Comparison of ENCODE assay signal across 12 mouse cellular contexts in genomic region chr1:166160111-166160510, GRCm38 (mm10). TPM values are rescaled to one million over a fixed set of nuclear protein-coding genes. Genes with fewer than 3 reads are reported as not detected.
DNase-seq lines count a peak whose midpoint lies in the region; ATAC-seq lines count a peak whose summit lies in the region.
"Had no signal": no experiment of that assay in that cellular context is flagged by ENCODE, and none has a peak within 500 bp of the region (broad histone marks: within the 10 kb centered on the region; RNA-seq: fewer than 3 reads in every experiment).

No protein-coding gene starts in this region.

- no peak overlapping the region for H3K9ac ChIP-seq in heart, embryonic 13.5 days
- no peak overlapping the region for H3K9ac ChIP-seq in forebrain, embryonic 16.5 days (replicated peaks; ENCODE audit: low read depth, low read length)
- H3K9ac ChIP-seq in midbrain, embryonic 14.5 days (replicated peaks; ENCODE audit: low read length) = no peak overlapping the region
- H3K9ac ChIP-seq: liver, embryonic 15.5 days had no signal

- H3K27ac ChIP-seq in heart, embryonic 13.5 days (replicated peaks) = no peak overlapping the region
- no peak overlapping the region for H3K27ac ChIP-seq in forebrain, embryonic 16.5 days (ENCODE audit: low read length)
- no peak overlapping the region for H3K27ac ChIP-seq in midbrain, embryonic 14.5 days (replicated peaks; ENCODE audit: low read depth, low read length)
- H3K27ac ChIP-seq: liver, embryonic 15.5 days had no signal

- peaks cover 59% of the 10 kb centered on the region for H3K27me3 ChIP-seq in heart, embryonic 13.5 days (replicated peaks)
- peaks cover 3% of the 10 kb centered on the region; the same call in 1 of the 2 replicates for H3K27me3 ChIP-seq in forebrain, embryonic 16.5 days (replicated peaks; ENCODE audit: control insufficient read depth, insufficient read depth, low read length)
- H3K27me3 ChIP-seq in midbrain, embryonic 14.5 days (ENCODE audit: control insufficient read depth, insufficient read depth, low read length) = peaks cover 8% of the 10 kb centered on the region; the same call in 1 of the 2 replicates

- no peak overlapping the region for H3K4me3 ChIP-seq in heart, embryonic 13.5 days
- H3K4me3 ChIP-seq in forebrain, embryonic 16.5 days (replicated peaks; ENCODE audit: low read length) = no peak overlapping the region; the same call in 1 of the 2 replicates
- H3K4me3 ChIP-seq in midbrain, embryonic 14.5 days (replicated peaks; ENCODE audit: low read depth, low read length) = no peak overlapping the region
- H3K4me3 ChIP-seq: liver, embryonic 15.5 days had no signal

- H3K36me3 ChIP-seq in heart, embryonic 13.5 days = no peaks in the 10 kb centered on the region
- no peaks in the 10 kb centered on the region for H3K36me3 ChIP-seq in forebrain, embryonic 16.5 days (ENCODE audit: control insufficient read depth, insufficient read depth)
- no peaks in the 10 kb centered on the region for H3K36me3 ChIP-seq in midbrain, embryonic 14.5 days (ENCODE audit: control insufficient read depth, insufficient read depth, low read length)
- H3K36me3 ChIP-seq: liver, embryonic 15.5 days had no signal

- DNase-seq in heart, postnatal 14 days = no peak
- DNase-seq in ES-CJ7 (ENCODE audit: low read depth, low spot score) = peak; percentile 64
- no peak for DNase-seq in midbrain, embryonic 14.5 days
- DNase-seq in adrenal gland, adult 18-20 months (ENCODE audit: low spot score in 2 of 2) = no peak
- DNase-seq in spleen, adult 18-20 months = no peak

- H3K4me1 ChIP-seq in heart, embryonic 13.5 days = no peaks in the 10 kb centered on the region
- peaks cover 4% of the 10 kb centered on the region for H3K4me1 ChIP-seq in forebrain, embryonic 16.5 days (replicated peaks; ENCODE audit: control insufficient read depth, insufficient read depth, low read length)
- no peaks in the 10 kb centered on the region for H3K4me1 ChIP-seq in midbrain, embryonic 14.5 days (ENCODE audit: control insufficient read depth, insufficient read depth, low read length)

- no peak for ATAC-seq in heart, embryonic 13.5 days (ENCODE audit: extremely low read depth, insufficient number of reproducible peaks, low FRiP score, low TSS enrichment)
- peak; percentile 13; the same call in 1 of the 2 replicates for ATAC-seq in forebrain, embryonic 16.5 days
- ATAC-seq in midbrain, embryonic 14.5 days (ENCODE audit: low FRiP score, low TSS enrichment) = no peak
- no peak for ATAC-seq in erythroblast, adult 5-6 weeks (replicated peaks; ENCODE audit: low FRiP score, poor library complexity, severe bottlenecking)

- H3K4me2 ChIP-seq in heart, embryonic 13.5 days = peak overlapping the region; percentile 57
- peak overlapping the region; percentile 45 for H3K4me2 ChIP-seq in forebrain, embryonic 16.5 days (ENCODE audit: low read length)
- H3K4me2 ChIP-seq in midbrain, embryonic 14.5 days (ENCODE audit: low read length) = peak overlapping the region; percentile 48
- H3K4me2 ChIP-seq: liver, embryonic 15.5 days had no signal

- 50% methylated on average over 5 of the region's 5 CpGs for WGBS in heart, embryonic 13.5 days
- 45% methylated on average over 5 of the region's 5 CpGs for WGBS in forebrain, embryonic 16.5 days
- 58% methylated on average over 5 of the region's 5 CpGs for WGBS in midbrain, embryonic 14.5 days

- intact Hi-C loops in heart, postnatal 14 days (cut with DNase I) = loop anchor here (1.0 to 2.0 kb wide), 3 partner anchors 95 to 201 kb away; partner anchors contain the start of gene Ildr2

- H3K9me3 ChIP-seq in heart, embryonic 13.5 days = no peaks in the 10 kb centered on the region
- H3K9me3 ChIP-seq in forebrain, embryonic 16.5 days (ENCODE audit: control insufficient read depth, low read length) = no peaks in the 10 kb centered on the region
- H3K9me3 ChIP-seq in midbrain, embryonic 14.5 days (ENCODE audit: control insufficient read depth, low read length) = no peaks in the 10 kb centered on the region
- H3K9me3 ChIP-seq: liver, embryonic 15.5 days had no signal

RNA-seq across cellular contexts. Expression of gene Gpa33, which starts 30.1 kb away (rescaled TPM):
- polyA plus RNA-seq in heart, embryonic 13.5 days (2015; fragmentation: Nextera tagmentation; extraction: Ambion mirVana) = 0.13 TPM in 1 of 2 replicates, not detected in the other
- not detected for total RNA-seq in heart, postnatal 14 days (2021)
- not detected in 2 replicates for polyA plus RNA-seq in forebrain, embryonic 16.5 days (2015; fragmentation: Nextera tagmentation; extraction: Ambion mirVana)
- not detected in 2 replicates for polyA plus RNA-seq in midbrain, embryonic 14.5 days (2014; fragmentation: Nextera tagmentation; extraction: Ambion mirVana)
- total RNA-seq in adrenal gland, adult 18-20 months (2021) = under 1 TPM in 1 of 2 experiments, not detected in 1; 0.17 TPM
- not detected in 2 replicates for total RNA-seq in erythroblast, adult 5-6 weeks (2015; ENCODE audit: low replicate concordance)
- total RNA-seq in erythroblast, adult 5-6 weeks (2017; ENCODE audit: low replicate concordance) = not detected in 2 replicates
- total RNA-seq: adrenal gland, postnatal 14 days; gastrocnemius, postnatal 14 days; layer of hippocampus, postnatal 14 days had no signal

RNA-seq across cellular contexts. Expression of gene Dusp27, which starts 32.4 kb away (rescaled TPM):
- 45.4 and 48.9 TPM in 2 replicates for polyA plus RNA-seq in heart, embryonic 13.5 days (2015; fragmentation: Nextera tagmentation; extraction: Ambion mirVana)
- 10 to 100 TPM; 44.1 to 44.9 TPM for total RNA-seq in heart, postnatal 14 days (2021)
- polyA plus RNA-seq in forebrain, embryonic 16.5 days (2015; fragmentation: Nextera tagmentation; extraction: Ambion mirVana) = 1.1 and 1.3 TPM in 2 replicates
- polyA plus RNA-seq in midbrain, embryonic 14.5 days (2014; fragmentation: Nextera tagmentation; extraction: Ambion mirVana) = 0.51 and 1.00 TPM in 2 replicates
- not detected for total RNA-seq in adrenal gland, adult 18-20 months (2021)
- not detected in 2 replicates for total RNA-seq in erythroblast, adult 5-6 weeks (2015; ENCODE audit: low replicate concordance)
- not detected in 2 replicates for total RNA-seq in erythroblast, adult 5-6 weeks (2017; ENCODE audit: low replicate concordance)

Comparison
In these comparisons a context has a peak if more than half of its experiments do, and no peak if none do; other contexts are left out.
1. RNA of gene Dusp27, which starts 32.4 kb away (total RNA-seq): 44.1 to 44.9 TPM in heart, postnatal 14 days; not detected in adrenal gland, adult 18-20 months and not detected in erythroblast, adult 5-6 weeks; every median in the first group is over 10 times any median in the second.
2. Peak in every context shown above with its lines, with median percentiles within 50 percentile points of each other: H3K4me2 ChIP-seq.